ENCODE assay signal across 8 mouse cellular contexts in the genomic region with DNA sequence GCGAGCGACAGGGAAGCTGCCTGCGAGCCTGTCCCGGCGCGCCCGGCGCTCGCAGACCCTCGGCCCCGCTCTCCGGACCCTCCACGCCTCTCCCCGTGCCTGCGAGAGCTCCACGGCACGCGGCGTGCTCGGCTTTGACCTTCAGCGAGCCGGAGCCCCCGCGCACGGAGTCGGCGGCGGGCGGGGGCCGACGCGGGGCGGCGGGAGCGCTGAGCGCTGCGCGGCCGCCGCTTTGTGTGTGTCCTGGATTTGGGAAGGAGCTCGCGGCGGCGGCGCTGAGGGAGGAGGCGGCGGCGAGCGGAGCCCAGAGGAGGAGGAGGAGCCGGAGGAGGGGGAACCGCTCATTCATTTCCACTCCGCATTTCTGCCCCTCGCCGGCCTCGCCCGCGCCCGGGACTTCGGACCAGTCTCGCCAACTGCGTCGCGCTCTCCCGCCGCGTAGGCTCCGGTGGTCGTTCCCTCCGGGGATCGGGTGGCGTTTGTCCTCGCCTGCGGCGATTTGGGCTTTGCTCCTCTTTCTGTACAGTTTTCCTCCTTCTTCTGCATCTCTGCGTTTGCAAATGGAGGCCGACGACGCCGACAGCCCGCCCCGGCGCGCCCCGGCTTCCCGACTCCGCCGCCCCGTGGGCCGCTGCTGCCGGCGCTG. TPM values are rescaled to one million over a fixed set of nuclear protein-coding genes. Genes with fewer than 3 reads are reported as not detected.
A peak's percentile ranks its signal among the peaks of the same experiment; 100 is the strongest.
DNase-seq lines count a peak whose midpoint lies in the region; ATAC-seq and TF ChIP-seq lines count a peak whose summit lies in the region.

No protein-coding gene starts in this region.

- peak overlapping the region; percentile 92 for H3K4me3 ChIP-seq in hindbrain, embryonic 16.5 days (ENCODE audit: low read length)
- peak overlapping the region; percentile 97 for H3K4me3 ChIP-seq in megakaryocyte, embryonic 14.5 days (replicated peaks)

- peak overlapping the region; percentile 97 for H3K4me2 ChIP-seq in hindbrain, embryonic 16.5 days (ENCODE audit: low read length)

- in situ Hi-C loops in Patski (cut with MboI; ENCODE audit: low pct_unique_long_range_greater_than_20kb), result no loop called here

- no peaks in the 10 kb centered on the region for H3K36me3 ChIP-seq in hindbrain, embryonic 16.5 days (ENCODE audit: control insufficient read depth, insufficient read depth, low read length)
- no peaks in the 10 kb centered on the region for H3K36me3 ChIP-seq in megakaryocyte, embryonic 14.5 days (replicated peaks; ENCODE audit: low read length)

- peaks cover 22% of the 10 kb centered on the region for H3K4me1 ChIP-seq in hindbrain, embryonic 16.5 days (ENCODE audit: control insufficient read depth, insufficient read depth, low read depth, low read length)
- peaks cover 45% of the 10 kb centered on the region for H3K4me1 ChIP-seq in megakaryocyte, embryonic 14.5 days

- no peaks in the 10 kb centered on the region for H3K9me3 ChIP-seq in hindbrain, embryonic 16.5 days (ENCODE audit: control insufficient read depth, low read length)
- H3K9me3 ChIP-seq in megakaryocyte, embryonic 14.5 days, result no peaks in the 10 kb centered on the region

- WGBS in hindbrain, embryonic 16.5 days, result under 1% methylated on average over 79 of the region's 91 CpGs

- no peak for TF ChIP-seq CTCF in Patski (IDR thresholded peaks at IDR 0.05)

- DNase-seq in Patski (ENCODE audit: low read depth, low spot score), result no peak
- DNase-seq in cerebellum, postnatal 25 days, result peak; percentile 88 to 90
- peak; percentile 76 for DNase-seq in gastrocnemius, adult 18-20 months (ENCODE audit: low spot score)
- peak; percentile 66 to 91 for DNase-seq in left cerebral cortex, postnatal 10 days (ENCODE audit: extremely low spot score in 1 of 2, low spot score in 2 of 2)
- DNase-seq in right cerebral cortex, postnatal 25 days, result peak; percentile 87
- DNase-seq in urinary bladder, postnatal 25 days (ENCODE audit: low spot score), result peak; percentile 74

- peak; percentile 41 for ATAC-seq in Patski
- peak; percentile 60 for ATAC-seq in hindbrain, embryonic 16.5 days

- H3K27ac ChIP-seq in hindbrain, embryonic 16.5 days (ENCODE audit: low read depth, low read length), result peak overlapping the region; percentile 100

- H3K9ac ChIP-seq in hindbrain, embryonic 16.5 days (ENCODE audit: low read depth, low read length), result peak overlapping the region; percentile 96

- CTCF ChIA-PET in Patski (lab: Charles Lee), result interaction anchor here (0.6 to 1.5 kb wide), 3 partner anchors 17 to 178 kb away, joined by 3 to 6 read pairs (median 4); no protein-coding TSS in a partner anchor

- intact Hi-C loops in left cerebral cortex, postnatal 10 days (cut with DNase I), result loop anchor here (5.0 to 10.0 kb wide), 3 partner anchors 165 to 350 kb away; no protein-coding TSS in a partner anchor

- POLR2A ChIA-PET in Patski (lab: Charles Lee), result interaction anchor here (0.5 to 2.4 kb wide), 6 partner anchors 65 to 350 kb away, joined by 3 to 18 read pairs (median 3); no protein-coding TSS in a partner anchor

- H3K27me3 ChIP-seq in Patski, result peaks cover 3% of the 10 kb centered on the region
- no peaks in the 10 kb centered on the region for H3K27me3 ChIP-seq in hindbrain, embryonic 16.5 days (replicated peaks; ENCODE audit: control insufficient read depth, insufficient read depth, low read length)
- H3K27me3 ChIP-seq in megakaryocyte, embryonic 14.5 days (replicated peaks), result no peaks in the 10 kb centered on the region

RNA-seq across cellular contexts. Expression of a gene that starts 0.5 kb away (rescaled TPM):
- 58.8 TPM for polyA plus RNA-seq in Patski (2021)
- total RNA-seq in gastrocnemius, adult 18-20 months (2021), result 1 to 10 TPM; 6.9 to 8.1 TPM
- 16.4 and 19.3 TPM in 2 replicates for polyA plus RNA-seq in hindbrain, embryonic 16.5 days (2015; fragmentation: Nextera tagmentation; extraction: Ambion mirVana)
- 10 to 100 TPM; 41.4 to 44.2 TPM for total RNA-seq in left cerebral cortex, postnatal 10 days (2021)
- 8.7 and 14.2 TPM in 2 replicates for polyA plus RNA-seq in megakaryocyte, embryonic 14.5 days (2012; ENCODE audit: insufficient read depth, low replicate concordance)
